Mouse (Mus musculus) MEL (cell line): ENCODE results near the gene Fam19a5.

Experiments used
- BHLHE40 ChIP-seq: IDR thresholded peaks from 2 replicates; pipeline ENCODE4 v1.6.1; 2012; ENCODE audit warnings: low read depth, mild to moderate bottlenecking, inconsistent platforms, low read length, improper control_type of control experiment, borderline replicate concordance
- CTCF ChIP-seq, 3 experiments: IDR thresholded peaks in 2 of 3; conservative IDR thresholded peaks in 1 of 3; 2 replicates each; pipeline ENCODE4 v1.5.1; 2011 to 2012; ENCODE audit warnings: low read length in 3 of 3, low read depth in 2 of 3, mild to moderate bottlenecking in 2 of 3, improper control_type of control experiment in 1 of 3, inconsistent platforms in 1 of 3, mixed read lengths in 1 of 3, moderate library complexity in 1 of 3; ENCODE audit not compliant: control insufficient read depth in 1 of 3, insufficient read depth in 1 of 3, poor library complexity in 1 of 3, severe bottlenecking in 1 of 3
- EP300 ChIP-seq, 2 experiments: IDR thresholded peaks; 2 replicates each; pipeline ENCODE4 v1.6.1; 2011; ENCODE audit warnings: improper control_type of control experiment in 2 of 2, low read length in 2 of 2, low read depth in 1 of 2, mild to moderate bottlenecking in 1 of 2
- GATA1 ChIP-seq: IDR thresholded peaks from 2 replicates; pipeline ENCODE4 v1.6.1; 2011; ENCODE audit warnings: low read depth, low read length, improper control_type of control experiment
- POLR2A ChIP-seq, 2 experiments: IDR thresholded peaks; 2 replicates each; pipeline ENCODE4 v1.6.1; 2011 to 2012; ENCODE audit warnings: low read length in 2 of 2, mild to moderate bottlenecking in 2 of 2, control low read depth in 1 of 2, improper control_type of control experiment in 1 of 2, low read depth in 1 of 2, moderate library complexity in 1 of 2; ENCODE audit not compliant: control insufficient read depth in 1 of 2, insufficient read depth in 1 of 2, poor library complexity in 1 of 2
- SIN3A ChIP-seq: IDR thresholded peaks from 2 replicates; pipeline ENCODE4 v1.6.1; 2012; ENCODE audit warnings: low read length, improper control_type of control experiment, inconsistent platforms
- TAL1 ChIP-seq: IDR thresholded peaks from 2 replicates; pipeline ENCODE4 v1.6.1; 2012; ENCODE audit warnings: mild to moderate bottlenecking, inconsistent platforms, low read length, moderate library complexity, mixed read lengths

DNA sequence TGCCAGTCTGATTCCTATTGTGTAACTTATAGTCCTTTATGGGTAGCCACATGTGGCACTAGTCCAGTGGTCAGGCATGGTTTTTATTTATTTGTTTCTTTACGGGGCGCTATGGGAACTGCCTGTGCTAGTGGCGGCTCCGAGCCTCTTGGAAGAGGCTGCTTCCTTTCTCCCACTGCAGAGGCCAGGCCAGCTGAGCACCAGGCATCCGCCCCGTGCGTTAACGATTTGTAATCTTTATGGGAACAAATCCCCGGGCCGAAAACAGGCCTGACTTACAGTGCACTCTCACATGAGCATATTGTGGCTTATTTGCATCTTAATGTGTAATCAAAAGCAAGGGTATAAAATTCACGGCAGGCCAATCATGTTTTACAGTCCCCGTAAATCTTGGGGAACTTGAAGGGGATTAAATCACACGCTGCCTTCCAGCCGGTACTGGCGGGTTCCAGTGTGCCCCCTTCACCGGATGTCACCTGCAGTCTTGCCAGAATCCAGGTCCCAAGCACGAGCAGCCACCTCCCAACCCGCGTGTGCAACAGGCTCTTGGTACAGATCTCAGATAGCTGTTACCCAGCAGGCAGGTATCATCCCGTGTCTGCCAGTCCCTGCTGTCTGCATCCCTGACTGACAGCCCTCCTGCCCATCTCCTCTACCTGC lies 112.5 kb downstream of the Fam19a5 start:
- TF ChIP-seq CTCF (IDR thresholded peaks at IDR 0.05 in 2 of 3, conservative IDR thresholded peaks at IDR 0.05 in 1 of 3; ENCODE audit: control insufficient read depth in 1 of 3, insufficient read depth in 1 of 3, low read depth in 2 of 3, low read length in 3 of 3, poor library complexity in 1 of 3, severe bottlenecking in 1 of 3), result no peak
- no peak for TF ChIP-seq POLR2A (IDR thresholded peaks at IDR 0.05; ENCODE audit: control insufficient read depth in 1 of 2, insufficient read depth in 1 of 2, low read depth in 1 of 2, low read length in 2 of 2, poor library complexity in 1 of 2)
- no peak for TF ChIP-seq GATA1
- no peak for TF ChIP-seq EP300 (IDR thresholded peaks at IDR 0.05; ENCODE audit: low read depth in 1 of 2, low read length in 2 of 2)
- TF ChIP-seq TAL1, result no peak
- TF ChIP-seq BHLHE40, result no peak
- TF ChIP-seq SIN3A, result no peak
